Mouse (Mus musculus): Measurements from ENCODE around the gene Ifi203. TPM values are rescaled to one million over a fixed set of nuclear protein-coding genes. Genes with fewer than 3 reads are reported as not detected.
A peak's percentile ranks its signal among the peaks of the same experiment; 100 is the strongest.
"Not testable (repeated sequence)": the region's sequence is repeated elsewhere in the genome, so short reads cannot be mapped to it uniquely, and the experiment has no call there.

Gene Ifi203
- polyA plus RNA-seq, 1 experiment, result 0.96 TPM

DNA sequence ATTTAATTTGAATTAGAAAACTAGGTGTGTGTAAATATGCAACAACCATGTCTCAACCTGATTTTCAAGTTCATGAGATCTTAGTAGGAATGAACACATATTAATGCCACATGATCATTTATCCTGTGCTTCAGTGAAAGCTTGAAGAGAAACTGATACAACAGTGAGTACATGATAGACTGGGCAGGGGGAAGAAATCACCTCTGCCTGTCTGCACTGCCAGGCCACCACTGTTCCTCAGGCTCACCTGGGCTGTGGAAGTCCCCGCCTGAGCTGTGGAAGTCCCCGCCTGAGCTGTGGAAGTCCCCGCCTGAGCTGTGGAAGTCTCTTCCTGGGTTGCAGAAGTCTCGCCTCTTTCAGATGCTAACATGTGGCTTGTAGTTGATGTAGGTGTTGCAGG lies 36.6 kb downstream of the Ifi203 start:
- DNase-seq (ENCODE audit: extremely low spot score in 1 of 2, low spot score in 1 of 2), result not testable (repeated sequence)

GRCm38 (mm10) chr1:173889741-173890140 lies 52.7 kb downstream of the Ifi203 start:
- not testable (repeated sequence) for DNase-seq (ENCODE audit: extremely low spot score in 1 of 2, low spot score in 1 of 2)

DNA sequence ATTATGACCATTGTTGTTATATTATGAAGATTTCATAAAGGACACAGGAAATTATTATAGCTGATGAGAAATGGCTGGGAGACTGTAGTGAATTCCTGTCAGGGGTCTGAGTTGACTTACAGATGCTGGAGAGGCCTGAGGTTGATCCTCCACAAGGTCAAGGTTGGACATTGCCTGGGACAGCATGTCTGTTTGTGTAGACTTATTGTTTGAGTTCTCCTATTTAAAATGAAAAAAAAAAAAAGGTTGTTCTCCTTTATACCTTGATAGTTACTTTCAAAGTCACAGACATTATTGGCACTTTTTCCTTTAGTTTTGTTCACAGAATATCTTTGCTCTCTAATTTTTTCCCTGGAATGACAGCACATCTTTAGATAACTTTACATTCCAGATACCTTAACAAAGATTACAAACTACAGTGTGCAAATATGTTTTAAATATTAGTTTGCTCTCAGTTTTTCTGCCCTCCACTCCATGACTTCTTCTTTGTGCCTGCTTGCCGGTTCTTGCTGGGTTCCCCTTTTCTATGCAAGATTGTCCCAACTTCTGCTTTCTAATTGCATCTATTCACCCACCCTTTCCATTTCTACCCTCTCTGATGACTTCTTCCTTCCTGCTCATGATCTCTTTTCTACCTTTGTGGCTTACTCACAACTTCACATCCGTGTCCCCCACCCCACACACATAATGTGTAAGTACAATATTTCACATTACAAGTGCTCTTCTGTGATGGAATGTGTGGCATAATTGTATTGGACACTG lies 55.3 kb downstream of the Ifi203 start:
- not testable (repeated sequence) for DNase-seq (ENCODE audit: extremely low spot score in 1 of 2, low spot score in 1 of 2)

DNA sequence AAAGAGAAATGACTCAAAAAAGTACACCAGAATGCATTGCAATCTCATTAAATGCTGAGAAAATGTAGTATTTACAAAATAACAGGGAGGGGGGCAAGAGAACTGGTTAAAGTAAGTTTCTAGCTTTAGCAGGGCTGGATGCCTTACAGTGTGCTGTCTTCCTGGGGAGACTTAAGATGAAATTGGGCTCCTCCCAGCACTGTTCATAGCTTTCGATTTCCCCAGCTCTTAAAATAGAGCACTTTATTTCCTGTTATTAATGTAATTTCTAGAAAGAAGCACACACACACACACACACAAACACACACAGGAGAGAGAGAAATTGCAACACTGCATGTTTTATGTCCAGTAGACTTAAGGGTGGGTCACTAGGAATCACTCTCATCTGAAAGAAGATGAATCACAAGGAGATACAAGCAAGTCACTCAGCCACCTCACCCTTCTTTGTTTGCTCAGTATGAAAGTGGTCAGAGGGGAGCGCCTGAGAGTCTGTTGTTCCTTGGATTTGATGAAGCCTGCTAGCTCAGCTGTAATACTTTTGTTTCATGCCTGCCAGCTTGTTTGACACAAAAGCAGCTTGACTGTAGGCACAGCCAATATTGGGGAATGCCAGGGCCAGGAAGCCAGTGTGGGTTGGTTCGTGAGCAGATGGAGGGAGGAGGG lies 62.3 kb downstream of the Ifi203 start:
- DNase-seq (ENCODE audit: extremely low spot score in 1 of 2, low spot score in 1 of 2), result peak in 1 of 2 experiments; percentile 3

- not testable (repeated sequence) for DNase-seq (ENCODE audit: extremely low spot score in 1 of 2, low spot score in 1 of 2)
These were observed 63.1 kb downstream of the Ifi203 start for GRCm38 (mm10) chr1:173879225-173879987.

- not testable (repeated sequence) for DNase-seq (ENCODE audit: extremely low spot score in 1 of 2, low spot score in 1 of 2)
These were observed 64.2 kb downstream of the Ifi203 start for GRCm38 (mm10) chr1:173878264-173878663.

GRCm38 (mm10) chr1:173877125-173877524 lies 65.3 kb downstream of the Ifi203 start:
- DNase-seq (ENCODE audit: extremely low spot score in 1 of 2, low spot score in 1 of 2), result not testable (repeated sequence)

Other genes starting within 250 kb of the Ifi203 start
- gene Ifi207, start 200.9 kb downstream of the Ifi203 start, polyA plus RNA-seq (2012; rRNA removed), result 0.34 and 0.38 TPM in 2 replicates
- 0.13 and 0.54 TPM in 2 replicates for gene Ifi204, start 175.7 kb downstream of the Ifi203 start, polyA plus RNA-seq (2012; rRNA removed)
- gene Ifi211, start 29.6 kb downstream of the Ifi203 start, polyA plus RNA-seq (2012; rRNA removed), result 0.13 and 0.14 TPM in 2 replicates
- 1.3 and 1.6 TPM in 2 replicates for gene Mndal, start 181 bp downstream of the Ifi203 start, polyA plus RNA-seq (2012; rRNA removed)
- not detected in 2 replicates for gene Ifi202b, start 40.1 kb upstream of the Ifi203 start, polyA plus RNA-seq (2012; rRNA removed)
- gene Ifi205, start 89.1 kb upstream of the Ifi203 start, polyA plus RNA-seq (2012; rRNA removed), result not detected in 2 replicates
- not detected in 2 replicates for gene Olfr433, start 98.0 kb upstream of the Ifi203 start, polyA plus RNA-seq (2012; rRNA removed)
- not detected in 2 replicates for gene Olfr432, start 106.5 kb upstream of the Ifi203 start, polyA plus RNA-seq (2012; rRNA removed)
- gene Olfr430, start 123.9 kb upstream of the Ifi203 start, polyA plus RNA-seq (2012; rRNA removed), result not detected in 2 replicates
- gene Olfr429, start 141.7 kb upstream of the Ifi203 start, polyA plus RNA-seq (2012; rRNA removed), result not detected in 2 replicates
- gene Olfr427, start 154.2 kb upstream of the Ifi203 start, polyA plus RNA-seq (2012; rRNA removed), result not detected in 2 replicates
- gene Olfr231, start 178.5 kb upstream of the Ifi203 start, polyA plus RNA-seq (2012; rRNA removed), result not detected in 2 replicates
- gene Olfr424, start 188.8 kb upstream of the Ifi203 start, polyA plus RNA-seq (2012; rRNA removed), result not detected in 2 replicates
- not detected in 2 replicates for gene Olfr420, start 213.0 kb upstream of the Ifi203 start, polyA plus RNA-seq (2012; rRNA removed)
- 0.02 TPM in 2 replicates for gene Spta1, start 230.1 kb upstream of the Ifi203 start, polyA plus RNA-seq (2012; rRNA removed)

Measured in frontal cortex, adult 2 months (tissue).